Mouse (Mus musculus): ENCODE measurements around the gene Fermt1. TPM values are rescaled to one million over a fixed set of nuclear protein-coding genes. Genes with fewer than 3 reads are reported as not detected.

Gene Fermt1
- polyA plus RNA-seq, 1 experiment from 2014 or later, result 5.4 TPM

GRCm38 (mm10) chr2:132936176-132936575, 9.5 kb downstream of the Fermt1 start:
- ATAC-seq (ENCODE audit: insufficient read depth) (no peak), DNase-seq (no peak)
- Histone ChIP-seq H3K4me2 (no peak overlapping the region), H3K9me3 (ENCODE audit: low read depth, low read length) (no peaks in the 10 kb centered on the region), H3K4me3 (ENCODE audit: low read depth, low read length) (no peak overlapping the region), H3K9ac (no peak overlapping the region), H3K36me3 (ENCODE audit: insufficient read depth) (no peaks in the 10 kb centered on the region), H3K27me3 (ENCODE audit: insufficient read depth, low read length) (no peaks in the 10 kb centered on the region), H3K27ac (ENCODE audit: low read depth) (no peak overlapping the region), H3K4me1 (ENCODE audit: insufficient read depth) (no peaks in the 10 kb centered on the region)
- TF ChIP-seq CTCF (IDR thresholded peaks at IDR 0.05; ENCODE audit: low read depth), result no peak
- WGBS, result 76% methylated on average over 4 of the region's 4 CpGs

- Histone ChIP-seq H3K9ac (no peak overlapping the region), H3K4me1 (ENCODE audit: insufficient read depth) (no peaks in the 10 kb centered on the region), H3K4me2 (no peak overlapping the region), H3K4me3 (ENCODE audit: low read depth, low read length) (no peak overlapping the region), H3K27ac (ENCODE audit: low read depth) (no peak overlapping the region), H3K27me3 (ENCODE audit: insufficient read depth, low read length) (no peaks in the 10 kb centered on the region), H3K36me3 (ENCODE audit: insufficient read depth) (no peaks in the 10 kb centered on the region), H3K9me3 (ENCODE audit: low read depth, low read length) (no peaks in the 10 kb centered on the region)
- ATAC-seq (ENCODE audit: insufficient read depth) (no peak), DNase-seq (no peak)
- whole genome bisulfite sequencing, result 80% methylated on average over 4 of the region's 4 CpGs
- TF ChIP-seq CTCF (IDR thresholded peaks at IDR 0.05; ENCODE audit: low read depth), result no peak
Observed at GRCm38 (mm10) chr2:132934711-132935110, 11.0 kb downstream of the Fermt1 start.

GRCm38 (mm10) chr2:132934142-132934541, 11.6 kb downstream of the Fermt1 start:
- Histone ChIP-seq H3K4me2 (no peak overlapping the region), H3K4me3 (ENCODE audit: low read depth, low read length) (no peak overlapping the region), H3K27ac (ENCODE audit: low read depth) (no peak overlapping the region), H3K4me1 (ENCODE audit: insufficient read depth) (no peaks in the 10 kb centered on the region), H3K9ac (no peak overlapping the region), H3K9me3 (ENCODE audit: low read depth, low read length) (no peaks in the 10 kb centered on the region), H3K36me3 (ENCODE audit: insufficient read depth) (no peaks in the 10 kb centered on the region), H3K27me3 (ENCODE audit: insufficient read depth, low read length) (no peaks in the 10 kb centered on the region)
- TF ChIP-seq CTCF (IDR thresholded peaks at IDR 0.05; ENCODE audit: low read depth), result no peak
- 65% methylated on average over 2 of the region's 2 CpGs for WGBS
- ATAC-seq (ENCODE audit: insufficient read depth), result no peak
- no peak for DNase-seq

GRCm38 (mm10) chr2:132928999-132929398, 16.7 kb downstream of the Fermt1 start:
- H3K4me3 ChIP-seq (ENCODE audit: low read depth, low read length), result no peak overlapping the region
- no peak overlapping the region for H3K4me2 ChIP-seq
- H3K36me3 ChIP-seq (ENCODE audit: insufficient read depth), result no peaks in the 10 kb centered on the region
- TF ChIP-seq CTCF (IDR thresholded peaks at IDR 0.05; ENCODE audit: low read depth), result no peak
- H3K27me3 ChIP-seq (ENCODE audit: insufficient read depth, low read length), result no peaks in the 10 kb centered on the region
- H3K9me3 ChIP-seq (ENCODE audit: low read depth, low read length), result no peaks in the 10 kb centered on the region
- no peak overlapping the region for H3K27ac ChIP-seq (ENCODE audit: low read depth)
- 77% methylated on average over 2 of the region's 2 CpGs for WGBS
- ATAC-seq (ENCODE audit: insufficient read depth), result no peak
- no peak overlapping the region for H3K9ac ChIP-seq
- no peak for DNase-seq
- no peaks in the 10 kb centered on the region for H3K4me1 ChIP-seq (ENCODE audit: insufficient read depth)

GRCm38 (mm10) chr2:132927871-132928270, 17.8 kb downstream of the Fermt1 start:
- WGBS, result 36% methylated on average over 2 of the region's 2 CpGs
- DNase-seq (no peak), ATAC-seq (ENCODE audit: insufficient read depth) (no peak)
- no peak overlapping the region for H3K27ac ChIP-seq (ENCODE audit: low read depth)
- H3K9me3 ChIP-seq (ENCODE audit: low read depth, low read length), result no peaks in the 10 kb centered on the region
- no peaks in the 10 kb centered on the region for H3K36me3 ChIP-seq (ENCODE audit: insufficient read depth)
- H3K4me1 ChIP-seq (ENCODE audit: insufficient read depth), result no peaks in the 10 kb centered on the region
- H3K9ac ChIP-seq, result no peak overlapping the region
- TF ChIP-seq CTCF (IDR thresholded peaks at IDR 0.05; ENCODE audit: low read depth), result no peak
- no peak overlapping the region for H3K4me3 ChIP-seq (ENCODE audit: low read depth, low read length)
- no peaks in the 10 kb centered on the region for H3K27me3 ChIP-seq (ENCODE audit: insufficient read depth, low read length)
- no peak overlapping the region for H3K4me2 ChIP-seq

GRCm38 (mm10) chr2:132927298-132927697, 18.4 kb downstream of the Fermt1 start:
- H3K4me3 ChIP-seq (ENCODE audit: low read depth, low read length), result no peak overlapping the region
- H3K9ac ChIP-seq, result no peak overlapping the region
- H3K4me2 ChIP-seq, result no peak overlapping the region
- H3K27ac ChIP-seq (ENCODE audit: low read depth), result no peak overlapping the region
- H3K27me3 ChIP-seq (ENCODE audit: insufficient read depth, low read length), result no peaks in the 10 kb centered on the region
- DNase-seq, result no peak
- H3K9me3 ChIP-seq (ENCODE audit: low read depth, low read length), result no peaks in the 10 kb centered on the region
- ATAC-seq (ENCODE audit: insufficient read depth), result no peak
- TF ChIP-seq CTCF (IDR thresholded peaks at IDR 0.05; ENCODE audit: low read depth), result no peak
- WGBS, result 69% methylated on average over 2 of the region's 2 CpGs
- H3K4me1 ChIP-seq (ENCODE audit: insufficient read depth), result no peaks in the 10 kb centered on the region
- H3K36me3 ChIP-seq (ENCODE audit: insufficient read depth), result no peaks in the 10 kb centered on the region

GRCm38 (mm10) chr2:132923290-132924085, 22.2 kb downstream of the Fermt1 start:
- ATAC-seq (ENCODE audit: insufficient read depth), result peak; percentile 49; the same call in 1 of the 2 replicates

More at GRCm38 (mm10) chr2:132923290-132924085, 22.2 kb downstream of the Fermt1 start:
- Histone ChIP-seq H3K27ac (ENCODE audit: low read depth) (peak overlapping the region; percentile 61; the same call in 1 of the 2 replicates), H3K9me3 (ENCODE audit: low read depth, low read length) (no peaks in the 10 kb centered on the region), H3K27me3 (ENCODE audit: insufficient read depth, low read length) (no peaks in the 10 kb centered on the region), H3K36me3 (ENCODE audit: insufficient read depth) (no peaks in the 10 kb centered on the region), H3K9ac (no peak overlapping the region), H3K4me1 (ENCODE audit: insufficient read depth) (no peaks in the 10 kb centered on the region), H3K4me2 (no peak overlapping the region), H3K4me3 (ENCODE audit: low read depth, low read length) (no peak overlapping the region)
- no peak for TF ChIP-seq CTCF (IDR thresholded peaks at IDR 0.05; ENCODE audit: low read depth)
- DNase-seq, result peak; percentile 21
- 32% methylated on average over 8 of the region's 8 CpGs for WGBS
